ENCODE assay signal across 17 mouse cellular contexts in genomic region chr3:65888921-65889320, GRCm38 (mm10).
DNase-seq lines count a peak whose midpoint lies in the region; ATAC-seq lines count a peak whose summit lies in the region.
"Had no signal": no experiment of that assay in that cellular context is flagged by ENCODE, and none has a peak within 500 bp of the region (broad histone marks: within the 10 kb centered on the region; RNA-seq: fewer than 3 reads in every experiment).

No protein-coding gene starts in this region.

- DNase-seq in adrenal gland, postnatal 14 days: peak; percentile 6
- DNase-seq in adrenal gland, adult 8-10 months: no peak
- no peak for DNase-seq in kidney, postnatal 10 days
- peak; percentile 16 for DNase-seq in embryo, embryonic 9.5 days (ENCODE audit: extremely low spot score)
- no peak for DNase-seq in limb, embryonic 10.5 days (ENCODE audit: low spot score)
- no peak for DNase-seq in frontal cortex, adult 2 months (ENCODE audit: extremely low spot score in 1 of 2, low spot score in 1 of 2)
- no peak for DNase-seq in layer of hippocampus, postnatal 25 days (ENCODE audit: extremely low spot score in 1 of 2, low spot score in 1 of 2)
- DNase-seq: adrenal gland, postnatal 10 days; cerebellum, adult 18-20 months; gastrocnemius, postnatal 14 days; thymus, postnatal 25 days had no signal

- ATAC-seq in kidney, embryonic 14.5 days (ENCODE audit: low FRiP score, low TSS enrichment): 0 out of 2 replicates have a peak, but pooled peaks have one; percentile 32
- ATAC-seq: midbrain, embryonic 13.5 days had no signal

- no peak overlapping the region for H3K27ac ChIP-seq in kidney, embryonic 14.5 days (ENCODE audit: low read depth, low read length)
- H3K27ac ChIP-seq in limb, embryonic 10.5 days: peak overlapping the region; percentile 63
- H3K27ac ChIP-seq: hindbrain, embryonic 12.5 days; layer of hippocampus, adult 2 months; left cerebral cortex, adult 2 months; lung, embryonic 15.5 days; midbrain, embryonic 13.5 days had no signal

- no peaks in the 10 kb centered on the region for H3K36me3 ChIP-seq in kidney, embryonic 14.5 days (ENCODE audit: control insufficient read depth, insufficient read depth, low read length)
- no peaks in the 10 kb centered on the region for H3K36me3 ChIP-seq in limb, embryonic 10.5 days
- H3K36me3 ChIP-seq: hindbrain, embryonic 12.5 days; lung, embryonic 15.5 days; midbrain, embryonic 13.5 days had no signal

- H3K27me3 ChIP-seq in kidney, embryonic 14.5 days (ENCODE audit: control insufficient read depth, insufficient read depth, low read length): no peaks in the 10 kb centered on the region
- H3K27me3 ChIP-seq in limb, embryonic 10.5 days (ENCODE audit: low read depth, poor library complexity, severe bottlenecking): no peaks in the 10 kb centered on the region
- H3K27me3 ChIP-seq: hindbrain, embryonic 12.5 days; lung, embryonic 15.5 days; midbrain, embryonic 13.5 days had no signal

- H3K9me3 ChIP-seq in kidney, embryonic 14.5 days (ENCODE audit: control insufficient read depth, low read length): no peaks in the 10 kb centered on the region
- no peaks in the 10 kb centered on the region for H3K9me3 ChIP-seq in limb, embryonic 10.5 days (replicated peaks)
- H3K9me3 ChIP-seq: hindbrain, embryonic 12.5 days; lung, embryonic 15.5 days; midbrain, embryonic 13.5 days had no signal

- no peak overlapping the region for H3K4me2 ChIP-seq in kidney, embryonic 14.5 days (replicated peaks; ENCODE audit: low read depth, low read length)
- H3K4me2 ChIP-seq: hindbrain, embryonic 12.5 days; lung, embryonic 15.5 days; midbrain, embryonic 13.5 days had no signal

- H3K9ac ChIP-seq in kidney, embryonic 14.5 days (ENCODE audit: low read depth, low read length): no peak overlapping the region
- H3K9ac ChIP-seq: hindbrain, embryonic 12.5 days; lung, embryonic 15.5 days; midbrain, embryonic 13.5 days had no signal

- WGBS in kidney, embryonic 14.5 days: 25% methylated on average over 3 of the region's 3 CpGs
- 43% methylated on average over 3 of the region's 3 CpGs for WGBS in limb, embryonic 10.5 days

- no peak overlapping the region for H3K4me3 ChIP-seq in kidney, embryonic 14.5 days (ENCODE audit: low read length)
- H3K4me3 ChIP-seq in limb, embryonic 10.5 days: no peak overlapping the region
- H3K4me3 ChIP-seq: hindbrain, embryonic 12.5 days; layer of hippocampus, adult 2 months; left cerebral cortex, adult 2 months; lung, embryonic 15.5 days; midbrain, embryonic 13.5 days had no signal

- H3K4me1 ChIP-seq in kidney, embryonic 14.5 days (ENCODE audit: control insufficient read depth, insufficient read depth, low read length): no peaks in the 10 kb centered on the region
- H3K4me1 ChIP-seq in limb, embryonic 10.5 days: peaks cover 10% of the 10 kb centered on the region
- H3K4me1 ChIP-seq: hindbrain, embryonic 12.5 days; midbrain, embryonic 13.5 days had no signal

Comparison
In these comparisons a context has a peak if more than half of its experiments do, and no peak if none do; other contexts are left out.
1. DNase-seq: peak in adrenal gland, postnatal 14 days (single experiment) and embryo, embryonic 9.5 days (single experiment); none in adrenal gland, adult 8-10 months (single experiment), kidney, postnatal 10 days (single experiment), limb, embryonic 10.5 days (single experiment), frontal cortex, adult 2 months (0 of 2) and layer of hippocampus, postnatal 25 days (0 of 2).